Mouse (Mus musculus) heart, adult 18-20 months (tissue): ENCODE measurements at regions not wholly inside any gene's neighbourhood (a gene's known extent, or its start where the extent isn't known, plus 50 kb on each side); places are given as distances from the start of the nearest gene placed in this dataset.

Experiments used
- DNase-seq, 2 experiments: peaks; one replicate each; pipeline ENCODE4 v3.0.0; 2021 to 2022; ENCODE audit warnings: mixed read lengths in 1 of 2

DNA sequence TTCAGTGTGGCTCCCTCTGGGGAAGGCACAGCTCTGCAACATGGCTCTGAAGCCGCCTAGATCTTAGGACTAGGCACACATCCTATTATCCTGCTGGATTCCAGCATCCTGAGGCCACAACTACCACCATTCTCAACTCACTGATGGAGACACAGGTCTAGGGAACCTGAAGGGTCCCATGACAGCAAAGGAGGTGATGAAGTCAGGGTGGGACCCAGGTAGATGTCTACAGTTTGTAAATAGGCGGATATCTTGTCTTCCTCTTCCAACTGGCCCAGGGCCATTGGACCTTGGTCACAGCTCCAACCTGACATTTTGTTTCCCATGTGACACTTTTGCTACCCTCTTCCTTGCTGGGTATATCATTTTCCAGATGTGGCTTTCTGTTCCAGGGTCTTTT is 106.4 kb downstream of the Vapb start:
- DNase-seq, result no peak

DNA sequence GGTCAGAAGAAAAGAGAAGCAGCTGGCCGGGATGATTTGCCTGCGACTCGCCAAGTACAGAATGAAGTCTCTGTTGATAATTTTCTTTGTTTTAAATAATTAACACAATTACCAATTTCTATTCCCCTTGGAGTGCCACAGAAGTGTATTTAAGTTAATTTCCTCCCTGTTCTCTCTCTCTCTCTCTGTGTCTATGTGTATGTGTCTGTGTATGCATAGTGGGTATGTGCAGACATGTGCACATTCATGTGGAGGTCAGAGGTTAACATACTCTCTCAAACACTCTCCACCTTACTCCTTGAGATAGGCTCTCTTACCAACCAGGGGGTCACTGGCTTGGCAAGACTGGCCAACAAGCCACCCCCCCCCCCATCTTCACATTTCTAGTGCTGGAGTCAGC is 107.2 kb downstream of the Vapb start:
- DNase-seq, result no peak

DNA sequence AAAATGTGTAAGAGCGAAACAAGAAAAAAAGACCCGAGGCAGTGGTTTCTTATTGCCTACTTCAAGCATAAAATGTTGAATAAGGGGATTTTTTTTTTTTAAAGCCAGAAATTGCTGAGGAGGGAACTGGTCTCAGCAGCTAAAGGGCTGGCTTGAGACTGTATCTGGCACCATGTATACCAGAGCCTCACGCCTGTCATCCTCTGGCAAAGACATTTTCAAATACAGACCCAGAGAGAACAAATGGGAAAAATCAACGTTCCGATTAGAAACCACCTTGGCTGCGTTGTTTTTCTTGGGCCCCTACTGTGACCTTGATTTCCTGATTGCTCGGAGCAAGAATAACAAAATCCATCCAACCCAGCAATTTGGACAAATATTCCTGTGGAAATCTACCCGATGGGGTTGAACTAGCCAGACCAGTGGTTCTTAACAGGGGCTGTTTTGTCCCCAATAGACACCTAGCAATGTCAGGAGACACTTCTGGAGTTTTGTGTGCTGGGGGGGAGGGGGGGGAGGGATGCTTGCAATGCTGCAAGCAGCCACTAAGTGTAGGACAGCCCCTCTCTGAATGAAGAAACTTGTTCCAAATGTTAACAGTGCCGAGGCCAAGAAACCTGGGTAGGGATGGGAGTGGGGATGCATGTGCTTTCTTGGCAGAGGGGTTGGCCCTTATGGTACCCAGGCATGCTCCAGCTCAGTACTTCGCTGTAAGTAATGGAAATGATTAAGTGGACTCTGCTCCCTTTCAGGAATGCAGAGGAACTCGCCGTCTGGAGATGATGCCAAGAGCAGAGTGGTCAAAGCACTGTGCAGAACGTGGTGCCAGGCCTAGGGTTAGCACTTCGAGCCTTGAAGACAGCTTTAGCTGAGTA is 108.1 kb downstream of the Vapb start:
- DNase-seq, result peak; percentile 7 to 20

DNA sequence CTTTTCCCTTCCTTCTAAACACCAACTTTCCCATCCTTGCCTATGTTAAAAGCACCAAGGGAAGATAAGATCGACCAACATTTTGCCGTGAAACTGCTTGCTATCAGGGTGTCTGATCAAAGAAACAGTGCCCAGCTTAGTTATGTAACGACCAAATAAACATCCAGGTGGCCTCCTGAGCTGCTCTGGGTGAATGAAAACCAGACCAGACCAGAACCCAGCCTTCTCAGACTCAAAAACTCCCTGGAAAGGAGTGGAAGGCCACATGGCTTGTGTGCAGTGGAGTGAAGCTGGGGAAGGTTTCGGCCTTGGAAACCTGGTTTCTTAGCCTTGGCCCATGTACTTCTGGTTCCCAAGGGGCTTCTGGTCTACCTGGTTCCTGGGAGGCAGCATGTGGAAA is 113.7 kb downstream of the Vapb start:
- DNase-seq, result no peak

DNA sequence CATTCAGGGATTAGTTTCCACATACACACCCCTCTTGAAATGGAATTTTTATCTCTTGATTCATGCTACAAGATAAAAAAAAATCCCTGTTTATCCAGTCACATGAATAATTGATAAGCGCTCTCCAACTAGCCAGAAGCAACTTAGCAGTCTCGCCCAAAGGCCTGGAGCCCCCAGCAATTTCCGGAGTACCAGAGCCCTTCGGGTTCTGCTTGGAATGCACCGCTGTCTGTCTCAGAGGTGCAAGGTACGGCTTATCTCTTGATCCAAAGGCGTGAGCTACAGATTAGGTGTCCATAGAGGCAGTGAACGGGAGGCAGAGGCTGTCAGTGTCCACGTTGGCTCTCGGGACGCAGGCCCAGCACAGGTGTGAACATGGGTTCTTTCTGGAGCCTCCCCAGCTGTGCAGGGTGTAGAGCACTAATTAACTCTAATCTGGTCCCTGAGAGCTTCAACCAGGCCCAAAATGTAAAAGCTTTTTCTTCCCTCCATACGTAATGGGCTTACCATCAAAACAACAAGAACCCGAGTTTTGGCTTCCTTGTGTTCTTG is 116.9 kb downstream of the Vapb start:
- peak in 1 of 2 experiments; percentile 11 for DNase-seq

DNA sequence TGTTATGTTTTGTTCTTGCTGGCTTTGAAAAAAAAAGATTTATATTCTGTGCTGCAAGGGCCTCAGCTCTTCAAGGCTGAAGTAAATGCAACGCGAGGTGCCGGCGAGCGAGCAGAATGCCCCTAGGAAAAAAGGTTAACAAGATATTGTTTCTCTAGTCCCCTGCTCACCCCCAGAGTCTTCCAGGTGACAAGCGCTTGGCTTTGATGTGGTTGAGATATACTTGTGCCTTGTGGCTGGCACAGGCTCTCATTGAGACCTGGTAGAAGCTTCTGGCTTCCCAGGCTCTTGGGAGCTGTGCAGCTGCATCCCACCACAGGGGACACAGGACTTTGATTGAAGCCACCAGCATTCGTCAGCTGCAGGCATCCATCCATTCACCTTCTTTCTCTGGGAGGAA is 117.5 kb downstream of the Vapb start:
- DNase-seq, result no peak

DNA sequence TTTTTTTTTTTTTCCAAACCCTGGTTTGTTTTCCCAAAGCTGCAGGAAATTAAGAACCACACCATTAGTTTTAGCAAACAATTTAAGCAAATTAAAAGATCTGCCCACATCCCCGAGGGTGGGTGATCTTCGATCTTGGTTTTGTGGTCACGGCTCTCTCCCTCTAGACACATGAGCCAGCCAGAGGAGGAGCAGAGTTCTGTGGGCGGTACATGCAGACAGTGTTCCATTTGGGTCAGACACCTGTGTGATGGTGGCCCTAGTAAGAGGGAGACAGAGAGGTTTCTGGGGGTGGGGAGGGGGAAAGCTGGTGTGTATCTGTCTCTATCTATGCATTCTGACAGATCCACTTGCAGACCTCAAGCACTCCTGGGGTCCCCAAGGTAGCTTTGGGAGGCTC is 118.0 kb downstream of the Vapb start:
- no peak for DNase-seq

DNA sequence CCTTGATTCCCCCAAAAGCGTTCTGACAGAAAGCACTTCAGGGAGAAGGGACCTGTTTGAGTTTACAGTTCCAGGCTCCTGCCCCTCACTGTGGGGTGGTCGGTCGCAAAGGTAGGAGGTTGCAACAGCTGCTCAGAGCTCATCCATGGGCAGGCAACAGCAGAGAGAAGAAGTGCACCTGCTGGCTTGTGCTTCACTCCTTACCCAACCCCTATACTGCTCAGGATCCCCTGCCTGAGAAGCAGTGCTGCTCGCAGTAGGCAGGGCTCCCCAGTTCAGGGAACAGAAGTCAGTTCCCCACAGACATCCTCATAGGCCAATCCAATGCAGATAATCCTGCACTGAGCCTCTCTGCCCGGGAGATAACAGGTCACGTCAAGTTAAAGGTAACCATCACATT is 119.7 kb downstream of the Vapb start:
- no peak for DNase-seq

DNA sequence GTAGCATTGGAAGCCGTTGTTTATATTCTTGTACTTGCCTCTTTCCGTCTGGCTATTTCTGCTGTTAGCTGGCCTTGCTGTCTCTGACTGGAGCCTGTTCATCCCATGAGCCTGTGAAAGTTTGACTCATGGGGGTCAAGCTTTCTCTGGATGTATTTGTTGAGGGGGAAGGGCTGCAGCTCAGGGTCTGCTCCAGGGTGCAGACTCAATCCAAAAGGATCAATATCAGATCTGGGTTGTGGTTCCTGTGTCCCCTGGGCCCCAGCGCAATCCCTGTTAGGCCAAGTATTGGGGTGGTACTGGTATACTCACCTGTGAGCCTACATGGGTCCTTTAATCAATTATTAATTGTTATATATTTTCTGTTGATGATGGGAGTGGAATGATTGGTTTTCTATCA is 135.7 kb downstream of the Vapb start:
- no peak for DNase-seq
